Mouse (Mus musculus) skeletal muscle tissue, adult 2 months (tissue): ENCODE measurements around the gene Adra2c.

Source experiments
- DNase-seq: peaks from one replicate; pipeline ENCODE4 v3.0.0-alpha.2; 2012; ENCODE audit warnings: low read depth, low spot score

The Adra2c gene

DNA sequence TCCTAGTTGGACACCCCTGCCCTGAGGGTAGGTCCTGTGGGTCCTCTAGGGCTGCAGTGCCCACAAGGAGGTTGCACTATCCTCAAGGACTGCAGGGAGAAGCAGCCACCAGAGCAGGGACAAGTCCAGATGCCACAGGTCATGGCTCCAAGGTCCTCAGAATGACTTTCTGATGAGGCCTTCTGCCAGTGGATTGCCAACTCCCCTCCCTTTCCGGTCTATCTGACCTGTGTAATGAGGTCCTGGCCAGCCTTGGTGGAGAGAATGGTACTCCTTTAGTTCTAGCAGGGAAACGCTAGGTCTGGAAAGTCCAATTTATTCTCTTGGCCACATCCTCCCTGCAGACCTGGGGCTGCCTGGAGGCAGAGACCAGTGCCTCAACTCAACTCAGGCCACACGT, at the start of gene Adra2c:
Gene Adra2c (plus strand): TSS at position 301 of the 400 bp plus-strand sequence.
- no peak for DNase-seq

DNA sequence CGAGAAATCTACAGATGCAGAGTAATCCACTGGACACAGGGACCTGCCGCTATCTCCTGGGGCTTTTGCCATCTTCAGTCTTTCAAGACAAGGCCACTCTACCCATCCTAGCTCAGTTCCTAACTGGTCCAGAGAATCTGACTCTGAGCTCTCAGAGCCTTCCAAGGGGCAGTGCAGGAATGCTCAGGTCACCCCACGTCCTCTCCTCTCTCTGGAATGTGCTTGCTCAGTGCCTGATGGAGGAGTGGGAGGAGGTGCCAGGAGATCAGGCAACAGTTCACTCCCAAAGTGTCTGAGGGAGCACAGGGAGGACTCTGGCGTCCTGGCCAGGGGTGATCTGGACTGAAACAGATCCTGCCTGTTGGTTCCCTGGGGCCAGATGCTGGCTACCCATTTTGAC, 45.0 kb upstream of the Adra2c start:
- no peak for DNase-seq

DNA sequence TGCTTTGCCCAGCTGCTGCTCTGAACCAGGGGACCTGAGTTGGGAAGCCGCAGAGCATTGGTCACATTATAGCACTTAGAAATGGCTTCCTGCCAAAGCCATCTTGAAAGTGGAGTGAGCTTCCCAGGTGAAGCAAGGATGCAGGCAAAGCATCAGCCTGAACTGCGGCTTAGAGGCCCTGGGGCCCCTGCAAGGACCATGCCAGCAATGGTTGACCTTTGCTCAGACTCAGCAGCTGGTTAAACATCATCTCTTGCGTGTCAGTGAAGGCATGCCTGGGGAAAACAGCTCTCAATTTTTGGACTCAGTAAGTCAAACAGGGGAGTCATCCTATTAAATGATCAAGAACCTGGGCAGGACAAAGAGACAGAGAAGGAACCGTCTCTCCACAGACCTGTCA, 40.4 kb upstream of the Adra2c start:
- no peak for DNase-seq

DNA sequence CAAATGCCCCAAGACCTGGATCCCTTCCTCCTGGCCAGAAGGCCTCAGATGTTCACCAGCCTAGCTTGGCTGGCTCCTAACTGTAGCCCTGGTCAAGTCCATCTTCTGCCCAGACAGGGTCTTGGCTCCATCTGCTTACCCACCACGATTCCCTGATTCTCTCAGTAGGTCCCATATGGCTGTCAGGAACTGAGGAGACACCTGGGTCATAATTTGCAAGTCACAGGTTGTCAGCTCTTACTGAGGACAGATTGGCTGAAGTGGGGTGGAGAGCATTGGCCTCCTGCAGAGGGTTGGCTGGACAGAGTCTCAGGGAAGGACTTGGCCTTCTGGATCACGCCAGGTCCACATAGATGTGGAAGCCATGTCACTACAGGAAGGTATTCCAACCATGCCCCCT, 39.5 kb upstream of the Adra2c start:
- DNase-seq, result no peak

DNA sequence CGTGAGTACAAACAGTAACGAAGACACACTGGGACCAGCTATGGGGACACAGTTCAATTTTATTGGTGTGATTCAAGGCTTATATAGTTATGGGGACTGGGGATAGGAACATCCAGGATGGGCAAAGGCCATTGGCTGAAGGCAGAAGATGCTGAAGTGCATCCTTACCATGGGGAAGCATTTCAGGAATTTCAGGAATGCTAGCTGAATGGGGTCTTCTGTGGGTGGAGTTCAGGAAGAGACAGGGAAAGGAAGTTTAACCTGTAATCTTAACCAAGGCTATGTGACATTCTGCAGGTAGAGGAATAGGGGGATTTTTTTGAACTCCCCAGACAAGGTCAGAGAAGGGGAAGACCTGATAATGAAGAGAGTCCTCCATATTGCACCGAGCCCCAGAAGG, 36.6 kb upstream of the Adra2c start:
- DNase-seq, result no peak

DNA sequence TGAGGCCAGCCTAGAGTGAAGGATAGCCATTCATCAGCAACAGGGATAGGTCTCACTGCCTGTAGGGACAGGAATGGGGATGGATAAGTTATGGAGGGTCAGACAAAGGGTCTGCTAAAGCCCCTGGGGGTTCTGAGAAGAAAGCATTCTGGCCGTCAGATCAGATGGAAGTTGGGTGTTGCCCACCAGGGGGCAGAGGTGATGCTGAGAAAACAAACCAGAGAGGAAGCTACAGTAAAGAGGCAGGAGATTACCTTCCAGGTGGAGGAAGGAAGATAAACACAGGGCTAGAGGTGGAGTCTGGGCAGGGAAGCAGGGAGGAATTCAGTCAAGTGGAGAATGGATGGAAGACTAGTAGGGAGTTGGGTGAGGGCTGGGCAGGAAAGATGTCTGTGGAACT, 33.9 kb upstream of the Adra2c start:
- no peak for DNase-seq

DNA sequence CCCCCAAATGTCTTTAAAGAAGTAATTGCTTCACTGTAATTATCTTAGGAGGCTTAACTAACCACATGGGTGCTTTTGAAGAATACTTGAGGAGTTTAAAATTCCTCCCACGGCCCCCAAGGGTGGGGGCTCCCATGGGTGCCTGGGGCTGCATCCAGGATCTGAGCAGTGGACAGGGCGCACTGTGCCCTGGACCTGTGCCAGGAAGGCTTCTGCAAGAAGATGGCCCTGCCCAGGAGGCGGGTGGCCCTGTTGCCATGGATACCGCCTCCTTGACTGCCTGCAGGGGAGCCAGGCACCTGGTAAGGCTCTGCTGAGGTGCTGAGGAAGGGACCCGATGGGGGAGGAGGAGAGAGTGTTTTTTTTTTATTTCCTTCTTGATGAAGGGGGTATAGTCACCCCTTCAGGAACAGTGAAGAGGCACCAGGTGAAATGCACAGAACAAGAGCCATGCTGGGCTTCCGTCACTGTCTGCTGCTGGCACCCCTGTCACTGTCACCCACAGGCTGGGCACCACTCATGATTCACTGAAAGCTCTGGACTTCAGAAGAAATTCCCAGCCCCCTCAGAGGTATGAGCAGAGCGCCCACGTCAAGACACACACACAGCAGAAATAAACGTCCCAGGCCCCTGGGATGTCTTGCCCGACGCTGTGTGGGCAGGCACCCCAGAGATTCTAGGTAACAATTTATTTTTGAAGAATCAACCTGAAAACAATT, 32.4 kb upstream of the Adra2c start:
- no peak for DNase-seq

DNA sequence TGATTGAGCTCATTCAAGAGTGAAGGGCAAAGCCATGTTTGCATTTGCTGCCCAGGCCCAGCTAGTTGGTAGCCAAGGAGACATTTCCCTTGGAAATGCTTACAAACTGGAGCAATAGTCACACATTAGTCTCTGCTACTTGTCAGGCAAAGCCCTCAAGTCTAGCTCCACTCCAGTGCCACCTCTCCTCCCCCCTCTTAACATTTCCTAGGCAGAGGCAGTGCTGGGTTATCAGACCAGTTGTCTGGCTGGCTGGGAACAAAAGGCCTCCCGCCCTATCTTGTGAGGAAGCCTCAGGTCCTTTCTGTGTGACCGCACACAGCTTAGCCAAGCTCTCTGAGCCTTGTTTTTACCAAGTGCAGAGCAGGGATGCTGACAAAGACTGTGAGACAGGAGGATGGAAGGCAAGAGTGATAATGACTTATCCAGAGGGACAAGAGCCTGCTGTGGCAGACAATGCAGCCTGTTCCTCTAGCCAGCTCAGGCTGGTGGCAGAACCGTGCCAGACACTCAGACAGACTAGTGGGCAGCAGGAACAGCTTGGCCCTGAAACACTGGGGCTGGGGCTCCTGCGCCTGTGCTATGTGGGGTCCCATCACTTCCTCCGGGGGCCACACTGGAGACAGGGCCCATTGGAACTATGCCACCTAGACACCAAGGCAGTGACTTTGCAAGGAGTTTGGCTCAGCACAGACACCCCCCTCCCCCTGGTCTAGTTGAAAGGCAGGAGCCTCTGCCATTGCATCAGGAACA, 23.0 kb upstream of the Adra2c start:
- no peak for DNase-seq

DNA sequence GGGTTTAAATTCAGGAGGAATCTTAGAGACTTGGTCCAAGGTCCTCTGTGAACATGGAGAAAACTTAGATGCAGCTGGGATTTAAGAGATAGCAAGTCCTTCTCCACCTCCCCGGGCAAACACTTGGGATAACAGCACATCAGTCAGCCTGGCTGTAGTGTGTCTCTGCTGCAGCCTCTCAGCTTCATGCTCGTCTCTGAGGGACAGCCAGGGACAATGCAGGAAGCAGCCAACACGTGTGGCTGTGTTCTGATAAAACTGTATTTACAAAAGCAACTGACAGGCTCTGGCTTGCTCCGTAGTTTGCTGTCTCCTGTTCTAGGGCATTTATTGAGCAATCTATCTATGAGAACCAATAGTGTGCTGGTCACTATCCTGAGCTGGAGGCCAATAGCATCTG, 14.4 kb upstream of the Adra2c start:
- peak; percentile 5 for DNase-seq

DNA sequence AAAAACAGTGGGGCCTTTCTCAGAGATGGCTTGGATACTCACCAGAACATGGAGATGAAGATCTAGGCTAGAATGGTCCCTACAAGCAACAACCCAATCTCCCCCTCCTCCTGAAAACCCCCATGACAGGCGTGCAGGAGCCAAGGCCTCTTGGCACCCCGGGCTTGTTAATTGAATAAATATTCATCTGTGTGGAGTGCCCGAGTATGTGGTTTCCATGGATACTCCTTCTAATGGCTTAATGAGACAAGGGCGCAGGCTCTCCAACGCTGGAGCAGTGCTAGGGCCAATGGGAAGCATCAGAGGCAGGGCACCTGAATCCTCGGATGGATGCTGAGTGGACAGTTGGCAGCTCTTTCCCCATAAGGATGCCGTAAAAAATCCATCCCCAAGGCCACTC, 10.6 kb upstream of the Adra2c start:
- no peak for DNase-seq

DNA sequence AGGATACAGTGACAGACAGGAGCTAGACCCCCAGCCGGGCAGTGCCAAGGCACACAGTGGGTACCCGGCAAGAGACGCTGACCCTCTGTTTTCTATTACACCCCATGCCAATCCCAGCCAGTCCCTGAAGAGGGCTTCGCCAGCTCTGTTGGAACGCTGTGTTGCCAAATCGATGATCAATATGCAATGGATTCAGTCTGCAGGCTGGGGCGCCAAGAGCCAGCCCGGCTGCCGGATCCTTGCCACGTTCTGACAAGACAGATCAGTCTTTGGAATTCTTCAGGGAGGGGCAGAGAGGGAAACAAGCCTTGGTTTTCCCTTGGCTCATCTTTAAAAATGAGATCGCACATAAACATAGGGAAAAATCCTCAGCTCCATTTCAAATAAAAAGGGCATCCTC, 2.8 kb upstream of the Adra2c start:
- DNase-seq, result no peak

DNA sequence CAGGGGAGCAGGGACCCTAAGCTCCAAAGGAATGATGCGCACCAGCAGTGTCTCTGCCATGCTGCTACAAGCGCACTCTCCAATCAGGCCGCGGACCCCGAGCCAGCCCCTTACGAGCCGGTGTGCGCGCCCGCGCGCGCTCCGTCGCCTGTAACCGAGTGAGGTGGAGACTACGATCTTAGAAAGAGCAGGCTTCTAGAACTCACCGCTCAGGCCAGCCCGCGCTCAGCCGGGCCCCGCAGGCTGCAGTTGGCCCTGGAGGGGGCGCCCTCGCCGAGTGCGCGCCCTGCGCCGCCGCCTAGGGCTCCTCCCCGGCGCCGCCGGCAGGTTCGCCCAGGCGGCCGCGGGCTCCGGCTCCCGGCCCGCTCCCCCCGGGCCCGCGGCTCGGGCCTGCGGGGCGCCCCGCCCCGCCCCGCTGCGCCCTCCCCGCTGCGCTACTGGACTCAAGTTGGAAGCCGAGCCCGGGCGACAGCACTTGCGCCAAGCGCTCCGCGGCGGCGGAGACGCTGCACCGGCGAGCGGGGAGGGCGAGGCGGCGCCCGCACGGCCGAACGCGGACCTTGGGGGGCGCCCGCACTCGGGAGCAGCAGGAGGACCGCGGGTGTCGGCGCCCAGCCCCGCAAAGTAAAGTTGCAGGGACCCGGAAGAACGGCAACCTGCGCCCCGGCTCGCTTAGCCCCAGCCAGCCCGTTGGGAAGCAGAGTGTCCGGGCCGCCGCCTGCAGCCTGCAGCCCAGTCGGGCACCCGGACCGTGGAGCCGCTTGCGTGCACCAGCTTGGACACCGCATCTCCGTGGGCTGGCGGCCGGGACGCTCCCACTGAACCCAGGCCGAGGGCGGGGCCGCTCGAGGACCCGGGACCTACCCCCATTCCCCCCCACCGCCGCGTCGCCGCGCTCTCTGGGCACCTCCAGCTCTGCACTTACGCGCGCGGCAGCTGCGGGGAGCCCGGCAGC, 899 bp downstream of the Adra2c start:
- no peak for DNase-seq

DNA sequence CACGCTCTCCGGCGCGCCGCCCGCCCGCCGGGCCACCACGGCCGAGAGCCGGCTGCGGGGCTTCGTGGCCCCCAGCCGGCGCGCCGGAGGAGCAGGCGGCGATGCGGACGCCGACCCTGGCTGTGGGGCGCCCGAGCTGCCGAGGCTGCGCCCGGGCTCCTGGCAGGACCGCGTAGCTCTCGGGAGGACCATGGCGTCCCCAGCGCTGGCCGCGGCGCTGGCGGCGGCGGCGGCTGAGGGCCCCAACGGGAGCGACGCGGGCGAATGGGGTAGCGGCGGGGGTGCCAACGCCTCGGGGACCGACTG, 1.5 kb downstream of the Adra2c start:
- DNase-seq, result no peak

DNA sequence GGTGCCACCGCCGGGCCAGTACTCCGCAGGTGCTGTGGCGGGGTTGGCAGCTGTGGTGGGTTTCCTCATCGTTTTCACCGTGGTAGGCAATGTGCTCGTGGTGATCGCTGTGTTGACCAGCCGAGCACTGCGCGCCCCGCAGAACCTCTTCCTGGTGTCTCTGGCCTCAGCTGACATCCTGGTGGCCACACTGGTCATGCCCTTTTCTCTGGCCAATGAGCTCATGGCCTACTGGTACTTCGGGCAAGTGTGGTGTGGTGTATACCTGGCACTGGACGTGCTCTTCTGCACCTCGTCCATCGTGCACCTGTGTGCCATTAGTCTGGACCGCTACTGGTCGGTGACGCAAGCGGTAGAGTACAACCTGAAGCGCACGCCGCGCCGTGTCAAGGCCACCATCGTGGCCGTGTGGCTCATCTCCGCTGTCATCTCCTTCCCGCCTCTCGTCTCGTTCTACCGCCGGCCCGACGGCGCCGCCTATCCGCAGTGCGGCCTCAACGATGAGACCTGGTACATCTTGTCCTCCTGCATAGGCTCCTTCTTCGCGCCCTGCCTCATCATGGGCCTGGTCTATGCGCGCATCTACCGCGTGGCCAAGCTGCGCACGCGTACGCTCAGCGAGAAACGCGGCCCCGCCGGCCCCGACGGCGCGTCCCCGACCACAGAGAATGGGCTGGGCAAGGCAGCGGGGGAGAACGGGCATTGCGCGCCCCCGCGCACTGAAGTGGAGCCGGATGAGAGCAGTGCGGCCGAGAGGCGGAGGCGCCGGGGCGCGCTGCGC, 2.1 kb downstream of the Adra2c start:
- no peak for DNase-seq

DNA sequence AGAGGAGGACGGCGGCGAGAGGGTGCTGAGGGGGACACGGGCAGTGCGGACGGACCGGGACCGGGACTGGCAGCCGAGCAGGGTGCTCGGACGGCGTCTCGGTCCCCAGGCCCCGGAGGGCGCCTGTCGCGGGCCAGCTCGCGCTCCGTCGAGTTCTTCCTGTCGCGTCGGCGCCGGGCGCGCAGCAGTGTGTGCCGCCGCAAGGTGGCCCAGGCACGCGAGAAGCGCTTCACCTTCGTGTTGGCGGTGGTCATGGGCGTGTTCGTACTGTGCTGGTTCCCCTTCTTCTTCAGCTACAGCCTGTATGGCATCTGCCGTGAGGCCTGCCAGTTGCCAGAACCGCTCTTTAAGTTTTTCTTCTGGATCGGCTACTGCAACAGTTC, 2.7 kb downstream of the Adra2c start:
- DNase-seq, result no peak

DNA sequence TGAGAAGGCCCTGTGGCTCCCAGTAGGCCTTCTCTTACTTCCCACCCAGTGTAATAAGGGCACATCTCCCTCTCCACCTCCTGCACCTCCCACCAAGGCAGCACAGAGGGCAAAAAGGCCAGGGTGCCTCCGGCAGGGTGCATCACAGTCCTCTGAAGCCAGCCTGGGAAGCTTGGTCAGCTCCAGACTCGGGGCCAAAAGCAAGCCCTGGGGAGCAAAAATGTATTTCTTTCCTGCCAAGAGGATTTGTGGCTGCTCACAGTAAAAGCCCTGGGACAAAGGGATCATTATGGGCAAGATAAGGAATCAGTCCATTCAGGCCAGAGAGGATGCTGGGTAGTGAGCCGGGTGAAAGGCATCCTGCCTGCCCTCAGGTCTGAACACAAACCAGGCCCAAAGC, 7.2 kb downstream of the Adra2c start:
- DNase-seq, result no peak

DNA sequence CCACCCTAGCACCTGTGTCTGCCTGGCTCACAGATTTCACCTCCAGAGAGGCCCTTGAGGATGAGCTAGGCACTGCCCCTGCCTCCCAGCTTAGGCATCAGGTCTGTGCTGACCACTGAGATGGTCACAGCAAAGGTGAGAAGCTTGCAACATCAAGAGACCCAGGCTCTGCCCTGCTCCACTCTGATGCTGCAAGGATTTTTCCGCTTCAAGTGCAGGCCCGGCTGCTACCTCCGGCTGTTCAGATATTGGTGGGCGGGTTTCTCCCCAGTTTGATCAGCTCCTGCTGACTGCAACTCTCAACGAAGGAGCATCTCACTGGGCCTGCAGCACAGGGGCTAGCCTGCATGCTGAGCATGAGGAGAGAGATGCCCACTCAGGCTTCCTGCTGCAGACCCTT, 8.1 kb downstream of the Adra2c start:
- DNase-seq, result no peak

DNA sequence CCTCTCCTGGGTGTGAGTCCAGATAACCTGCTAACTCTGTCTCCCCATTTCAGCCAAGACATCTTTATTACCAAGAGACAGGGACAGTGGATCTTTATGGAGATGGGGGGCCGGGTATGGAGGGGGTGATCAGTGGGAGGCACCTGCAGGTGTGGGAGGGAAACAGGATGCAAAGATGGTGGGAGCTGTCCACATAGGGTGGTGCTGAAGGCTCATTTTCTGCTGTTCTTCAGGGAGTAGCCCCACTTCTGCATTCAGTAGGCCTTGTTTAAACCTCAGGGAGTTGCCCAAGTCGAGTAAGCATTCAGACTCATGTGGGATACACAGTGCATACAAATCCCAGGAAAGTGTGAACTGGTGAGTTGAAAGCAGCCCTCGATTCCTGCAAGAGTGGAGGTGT, 21.5 kb downstream of the Adra2c start:
- no peak for DNase-seq

DNA sequence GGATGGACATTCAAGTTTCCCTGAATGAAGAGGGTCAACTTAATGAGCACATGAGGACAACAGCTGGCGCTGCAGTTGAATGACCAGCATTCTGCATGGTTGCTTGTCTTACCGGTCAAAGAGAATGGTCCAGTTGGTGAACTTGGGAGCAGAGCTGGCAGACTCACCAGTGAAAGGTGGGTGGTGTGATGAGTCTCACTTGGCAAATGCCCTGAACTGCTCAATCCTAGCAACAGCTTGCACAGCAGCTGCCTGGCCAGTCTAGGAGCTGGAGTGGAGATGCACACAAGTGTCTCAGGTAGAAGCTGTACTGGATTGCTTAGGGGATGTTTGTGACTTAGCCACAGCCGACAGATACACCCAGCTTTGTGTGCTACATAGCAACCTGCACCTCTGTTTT, 26.1 kb downstream of the Adra2c start:
- no peak for DNase-seq

DNA sequence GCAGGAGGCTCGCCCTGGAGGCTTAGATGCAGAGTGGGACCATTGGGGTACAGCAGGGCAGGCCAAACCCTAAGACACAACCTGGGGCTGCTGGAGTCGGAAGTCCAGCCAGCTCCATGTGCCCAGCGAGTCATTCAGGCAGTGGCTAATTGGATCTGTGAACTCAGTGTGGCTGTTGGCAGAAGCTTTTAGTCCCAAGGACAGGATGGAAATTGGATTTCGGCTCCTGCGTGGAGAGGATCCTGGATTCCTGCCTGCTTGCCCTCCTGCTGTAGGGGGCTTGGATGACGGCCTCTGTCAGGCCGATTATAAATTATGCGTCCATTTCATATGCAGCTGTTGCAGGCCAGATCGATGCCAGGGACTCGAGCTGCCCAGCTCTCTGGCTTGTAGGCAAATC, 27.2 kb downstream of the Adra2c start:
- peak; percentile 5 for DNase-seq

DNA sequence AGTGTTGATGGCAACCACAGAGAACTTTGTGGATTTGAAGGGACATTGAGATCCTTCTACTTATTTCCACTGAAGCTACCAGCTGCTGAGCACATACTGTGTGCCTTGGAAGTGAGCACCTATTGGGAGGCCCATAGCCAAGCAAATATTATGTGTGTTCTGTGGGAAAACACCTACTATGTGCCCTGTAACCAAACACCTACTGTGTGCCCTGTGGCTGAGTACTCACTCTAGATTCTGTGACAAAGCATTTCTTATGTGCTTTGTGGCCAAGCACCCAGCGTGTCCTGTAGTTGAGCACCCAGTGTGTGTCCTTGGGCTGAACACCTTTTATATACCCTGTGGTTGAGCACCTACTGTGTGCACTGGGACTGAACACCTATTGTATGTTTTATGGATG, 28.6 kb downstream of the Adra2c start:
- no peak for DNase-seq

DNA sequence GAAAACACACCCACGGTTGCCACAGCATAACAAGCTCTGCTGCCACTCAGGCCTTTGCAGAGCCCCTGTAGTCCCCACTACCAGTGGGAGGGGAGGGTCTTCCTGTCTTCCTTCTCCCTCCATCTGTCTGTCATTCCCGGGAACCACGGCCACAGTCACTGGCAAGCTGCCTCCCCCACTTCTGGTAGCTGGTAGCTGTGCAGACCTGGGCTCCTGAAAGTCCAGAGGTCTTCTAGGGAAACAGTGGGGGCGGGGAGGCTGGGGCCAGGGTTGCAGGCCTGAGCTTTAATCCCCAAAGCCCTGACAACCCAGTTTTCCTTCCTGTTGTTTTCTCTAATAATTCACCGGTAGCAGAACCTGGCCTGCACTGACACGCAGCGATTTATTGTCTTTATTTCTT, 31.7 kb downstream of the Adra2c start:
- DNase-seq, result no peak
